Mouse (Mus musculus): ENCODE results near the gene Lrp5.
A peak's percentile ranks its signal among the peaks of the same experiment; 100 is the strongest.

GRCm38 (mm10) chr19:3575632-3576384 is 110.6 kb downstream of the Lrp5 start, which contains the start of gene Ppp6r3:
- TF ChIP-seq EP300 (optimal IDR thresholded peaks at IDR 0.05) (no peak), CTCF (IDR thresholded peaks at IDR 0.05; ENCODE audit: low read depth) (0 out of 2 replicates have a peak, but pooled peaks have one; percentile 4)
